Mouse (Mus musculus): ENCODE measurements around the gene Shb. TPM values are rescaled to one million over a fixed set of nuclear protein-coding genes. Genes with fewer than 3 reads are reported as not detected.

The Shb gene
- polyA plus RNA-seq, 1 experiment from 2014 or later: 1.2 TPM

GRCm38 (mm10) chr4:45434071-45434470, 98.2 kb downstream of the Shb start:
- Histone ChIP-seq H3K27me3 (ENCODE audit: low read depth, poor library complexity, severe bottlenecking) (no peaks in the 10 kb centered on the region; the same call in 1 of the 2 replicates), H3K4me1 (peaks cover 49% of the 10 kb centered on the region), H3K36me3 (no peaks in the 10 kb centered on the region), H3K4me3 (no peak overlapping the region), H3K27ac (replicated peaks) (no peak overlapping the region), H3K9me3 (replicated peaks) (no peaks in the 10 kb centered on the region)
- DNase-seq (ENCODE audit: low spot score): no peak
- 87% methylated on average over 12 of the region's 12 CpGs for WGBS

- Histone ChIP-seq H3K4me3 (no peak overlapping the region), H3K27me3 (ENCODE audit: low read depth, poor library complexity, severe bottlenecking) (no peaks in the 10 kb centered on the region), H3K36me3 (no peaks in the 10 kb centered on the region), H3K4me1 (peaks cover 56% of the 10 kb centered on the region), H3K27ac (replicated peaks) (no peak overlapping the region), H3K9me3 (replicated peaks) (no peaks in the 10 kb centered on the region)
- no peak for DNase-seq (ENCODE audit: low spot score)
- 92% methylated on average over 3 of the region's 3 CpGs for WGBS
Measured at GRCm38 (mm10) chr4:45431806-45432205, 100.5 kb downstream of the Shb start.

- no peak overlapping the region for H3K27ac ChIP-seq (replicated peaks)
- peaks cover 54% of the 10 kb centered on the region for H3K4me1 ChIP-seq
- H3K9me3 ChIP-seq (replicated peaks): no peaks in the 10 kb centered on the region
- no peaks in the 10 kb centered on the region for H3K36me3 ChIP-seq
- no peaks in the 10 kb centered on the region for H3K27me3 ChIP-seq (ENCODE audit: low read depth, poor library complexity, severe bottlenecking)
- no peak overlapping the region for H3K4me3 ChIP-seq
- 83% methylated on average over 3 of the region's 3 CpGs for WGBS
- DNase-seq (ENCODE audit: low spot score): no peak
Measured at GRCm38 (mm10) chr4:45431316-45431715, 101.0 kb downstream of the Shb start.

GRCm38 (mm10) chr4:45429451-45429850, 102.8 kb downstream of the Shb start:
- no peak for DNase-seq (ENCODE audit: low spot score)
- 87% methylated on average over 7 of the region's 7 CpGs for WGBS

GRCm38 (mm10) chr4:45426724-45427457, 105.4 kb downstream of the Shb start:
- Histone ChIP-seq H3K27me3 (ENCODE audit: low read depth, poor library complexity, severe bottlenecking) (0 out of 2 replicates have a peak, but pooled peaks cover 13% of the 10 kb centered on the region), H3K4me3 (no peak overlapping the region), H3K36me3 (no peaks in the 10 kb centered on the region), H3K9me3 (replicated peaks) (no peaks in the 10 kb centered on the region), H3K27ac (replicated peaks) (peak overlapping the region; percentile 29; the same call in 1 of the 2 replicates), H3K4me1 (peaks cover 41% of the 10 kb centered on the region)
- WGBS: 65% methylated on average over 13 of the region's 13 CpGs
- peak; percentile 43 for DNase-seq (ENCODE audit: low spot score)

More at GRCm38 (mm10) chr4:45429451-45429850, 102.8 kb downstream of the Shb start:
- no peaks in the 10 kb centered on the region for H3K36me3 ChIP-seq
- 0 out of 2 replicates have a peak, but pooled peaks cover 4% of the 10 kb centered on the region for H3K27me3 ChIP-seq (ENCODE audit: low read depth, poor library complexity, severe bottlenecking)
- no peak overlapping the region for H3K27ac ChIP-seq (replicated peaks)
- peaks cover 41% of the 10 kb centered on the region for H3K4me1 ChIP-seq
- no peak overlapping the region for H3K4me3 ChIP-seq
- no peaks in the 10 kb centered on the region for H3K9me3 ChIP-seq (replicated peaks)

- no peak overlapping the region for H3K4me3 ChIP-seq
- H3K27ac ChIP-seq (replicated peaks): peak overlapping the region; percentile 70
- peaks cover 13% of the 10 kb centered on the region; the same call in 1 of the 2 replicates for H3K27me3 ChIP-seq (ENCODE audit: low read depth, poor library complexity, severe bottlenecking)
- DNase-seq (ENCODE audit: low spot score): no peak
- H3K4me1 ChIP-seq: peaks cover 54% of the 10 kb centered on the region
- H3K9me3 ChIP-seq (replicated peaks): no peaks in the 10 kb centered on the region
- WGBS: 19% methylated on average over 8 of the region's 8 CpGs
- no peaks in the 10 kb centered on the region for H3K36me3 ChIP-seq
Measured at GRCm38 (mm10) chr4:45423406-45423805, 108.9 kb downstream of the Shb start.

- 91% methylated on average over 10 of the region's 10 CpGs for WGBS
- Histone ChIP-seq H3K27ac (replicated peaks) (no peak overlapping the region), H3K9me3 (replicated peaks) (no peaks in the 10 kb centered on the region), H3K27me3 (ENCODE audit: low read depth, poor library complexity, severe bottlenecking) (peaks cover 13% of the 10 kb centered on the region; the same call in 1 of the 2 replicates), H3K36me3 (no peaks in the 10 kb centered on the region), H3K4me1 (peaks cover 54% of the 10 kb centered on the region), H3K4me3 (no peak overlapping the region)
- no peak for DNase-seq (ENCODE audit: low spot score)
Measured at GRCm38 (mm10) chr4:45422640-45423039, 109.6 kb downstream of the Shb start.

GRCm38 (mm10) chr4:45421519-45422260, 110.6 kb downstream of the Shb start:
- Histone ChIP-seq H3K4me1 (peaks cover 45% of the 10 kb centered on the region), H3K4me3 (no peak overlapping the region), H3K27ac (replicated peaks) (peak overlapping the region; percentile 67), H3K36me3 (no peaks in the 10 kb centered on the region), H3K9me3 (replicated peaks) (no peaks in the 10 kb centered on the region), H3K27me3 (ENCODE audit: low read depth, poor library complexity, severe bottlenecking) (peaks cover 13% of the 10 kb centered on the region; the same call in 1 of the 2 replicates)
- DNase-seq (ENCODE audit: low spot score): no peak
- WGBS: 75% methylated on average over 11 of the region's 11 CpGs

- DNase-seq (ENCODE audit: low spot score): no peak
- H3K4me1 ChIP-seq: peaks cover 44% of the 10 kb centered on the region
- H3K27ac ChIP-seq (replicated peaks): peak overlapping the region; percentile 53; the same call in 1 of the 2 replicates
- WGBS: 42% methylated on average over 3 of the region's 3 CpGs
- no peaks in the 10 kb centered on the region for H3K36me3 ChIP-seq
- no peak overlapping the region for H3K4me3 ChIP-seq
- H3K27me3 ChIP-seq (ENCODE audit: low read depth, poor library complexity, severe bottlenecking): peaks cover 23% of the 10 kb centered on the region
- no peaks in the 10 kb centered on the region for H3K9me3 ChIP-seq (replicated peaks)
Measured at GRCm38 (mm10) chr4:45420733-45421132, 111.5 kb downstream of the Shb start.

- no peak for DNase-seq (ENCODE audit: low spot score)
- no peak overlapping the region for H3K4me3 ChIP-seq
- H3K27ac ChIP-seq (replicated peaks): no peak overlapping the region
- no peaks in the 10 kb centered on the region for H3K9me3 ChIP-seq (replicated peaks)
- H3K36me3 ChIP-seq: no peaks in the 10 kb centered on the region
- peaks cover 41% of the 10 kb centered on the region for H3K4me1 ChIP-seq
- 83% methylated on average over 4 of the region's 4 CpGs for WGBS
- peaks cover 28% of the 10 kb centered on the region for H3K27me3 ChIP-seq (ENCODE audit: low read depth, poor library complexity, severe bottlenecking)
Measured at GRCm38 (mm10) chr4:45419051-45419450, 113.2 kb downstream of the Shb start.

GRCm38 (mm10) chr4:45418229-45418950, 113.9 kb downstream of the Shb start:
- DNase-seq (ENCODE audit: low spot score): peak; percentile 75
- Histone ChIP-seq H3K36me3 (no peaks in the 10 kb centered on the region), H3K4me1 (peaks cover 34% of the 10 kb centered on the region), H3K27me3 (ENCODE audit: low read depth, poor library complexity, severe bottlenecking) (peaks cover 28% of the 10 kb centered on the region), H3K27ac (replicated peaks) (peak overlapping the region; percentile 59), H3K9me3 (replicated peaks) (no peaks in the 10 kb centered on the region), H3K4me3 (no peak overlapping the region)
- WGBS: 31% methylated on average over 11 of the region's 11 CpGs

- H3K27me3 ChIP-seq (ENCODE audit: low read depth, poor library complexity, severe bottlenecking): peaks cover 44% of the 10 kb centered on the region
- peaks cover 25% of the 10 kb centered on the region for H3K4me1 ChIP-seq
- no peak overlapping the region for H3K27ac ChIP-seq (replicated peaks)
- no peaks in the 10 kb centered on the region for H3K36me3 ChIP-seq
- H3K4me3 ChIP-seq: no peak overlapping the region
- 69% methylated on average over 7 of the region's 7 CpGs for WGBS
- no peak for DNase-seq (ENCODE audit: low spot score)
- no peaks in the 10 kb centered on the region for H3K9me3 ChIP-seq (replicated peaks)
Measured at GRCm38 (mm10) chr4:45416314-45416713, 116.0 kb downstream of the Shb start.
